Mouse (Mus musculus): ENCODE results near the gene Dnajb4. TPM values are rescaled to one million over a fixed set of nuclear protein-coding genes. Genes with fewer than 3 reads are reported as not detected.

The Dnajb4 gene
- total RNA-seq, 4 experiments from 2014 or later: 43.8 to 67.3 (median 46.9) TPM

DNA sequence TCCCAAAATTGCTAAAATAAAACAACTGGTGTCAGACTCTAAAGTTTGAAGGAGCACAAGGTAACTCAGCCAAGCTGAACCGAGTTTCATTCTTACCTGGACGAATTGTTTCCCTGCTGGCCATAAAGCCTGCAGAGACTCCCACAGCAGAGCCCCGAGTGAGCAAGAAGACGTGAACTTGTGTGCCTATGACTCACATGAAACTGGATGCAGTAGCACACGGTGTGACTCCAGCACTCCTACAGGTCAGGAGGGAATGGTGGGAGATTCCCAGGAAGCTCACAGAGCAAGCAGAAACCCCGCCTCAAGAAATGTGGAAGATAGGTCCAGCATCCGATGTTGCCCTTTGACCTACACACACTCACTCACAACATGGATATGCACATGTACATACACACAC, 38.2 kb downstream of the Dnajb4 start:
- no peak for DNase-seq (ENCODE audit: low spot score in 2 of 2)

DNA sequence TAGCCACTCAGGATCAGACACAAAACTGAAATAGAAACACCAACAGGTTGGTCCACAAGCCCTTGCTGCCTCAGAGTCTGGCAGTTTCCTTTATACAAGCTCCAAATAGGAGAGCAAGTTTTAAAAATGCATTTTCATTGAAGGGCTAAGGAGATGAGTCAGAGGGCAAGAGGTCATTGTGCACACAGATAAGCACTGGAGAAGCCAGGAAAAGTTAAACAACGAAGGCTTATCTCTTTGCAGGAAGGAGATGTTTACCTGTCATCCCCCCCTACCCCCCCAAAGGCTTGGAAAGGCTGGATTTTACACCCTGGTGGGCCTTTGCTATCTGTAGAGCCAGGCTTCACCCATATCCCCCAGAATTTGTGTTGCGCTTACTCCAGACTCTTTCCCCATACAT, 38.9 kb downstream of the Dnajb4 start:
- DNase-seq (ENCODE audit: low spot score in 2 of 2): no peak

DNA sequence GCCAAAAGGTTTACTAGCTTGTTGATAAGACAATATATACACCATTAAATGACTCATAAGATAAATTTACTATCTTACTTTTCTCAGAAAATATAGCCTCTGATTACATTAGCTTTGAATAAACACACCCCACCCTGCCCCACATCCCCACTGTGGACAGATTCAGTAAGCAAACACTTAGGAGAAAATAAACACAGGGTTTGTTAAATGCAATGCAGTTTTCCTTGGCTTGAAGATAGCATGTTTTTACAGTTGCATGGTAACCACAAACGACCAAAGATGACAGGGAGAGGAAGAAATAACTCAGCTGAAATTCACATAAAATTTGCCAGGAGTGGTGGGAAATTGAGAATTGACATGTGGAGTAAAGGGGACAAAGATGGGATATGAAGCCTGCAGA, 39.7 kb downstream of the Dnajb4 start:
- DNase-seq (ENCODE audit: low spot score in 2 of 2): no peak

DNA sequence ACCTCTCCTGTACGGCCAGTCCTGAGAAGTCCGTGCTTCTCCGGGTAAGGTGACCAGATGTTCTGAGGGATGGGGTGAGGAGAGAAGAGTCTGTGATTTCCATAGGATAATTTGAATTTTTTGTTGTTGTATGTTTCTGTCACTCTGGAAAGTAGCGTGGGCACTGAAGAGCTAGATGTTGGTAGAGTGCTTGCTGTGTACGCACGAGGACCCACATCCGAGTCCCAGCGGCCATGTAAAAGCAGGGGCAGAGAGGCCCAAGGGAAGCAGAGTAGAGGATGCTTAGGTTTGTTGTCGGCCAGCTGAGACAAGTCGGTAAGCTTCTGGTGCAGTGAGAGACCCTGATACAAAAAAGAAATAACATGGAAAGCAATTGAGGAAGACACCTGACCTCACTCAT, 42.1 kb downstream of the Dnajb4 start:
- DNase-seq (ENCODE audit: low spot score in 2 of 2): no peak

DNA sequence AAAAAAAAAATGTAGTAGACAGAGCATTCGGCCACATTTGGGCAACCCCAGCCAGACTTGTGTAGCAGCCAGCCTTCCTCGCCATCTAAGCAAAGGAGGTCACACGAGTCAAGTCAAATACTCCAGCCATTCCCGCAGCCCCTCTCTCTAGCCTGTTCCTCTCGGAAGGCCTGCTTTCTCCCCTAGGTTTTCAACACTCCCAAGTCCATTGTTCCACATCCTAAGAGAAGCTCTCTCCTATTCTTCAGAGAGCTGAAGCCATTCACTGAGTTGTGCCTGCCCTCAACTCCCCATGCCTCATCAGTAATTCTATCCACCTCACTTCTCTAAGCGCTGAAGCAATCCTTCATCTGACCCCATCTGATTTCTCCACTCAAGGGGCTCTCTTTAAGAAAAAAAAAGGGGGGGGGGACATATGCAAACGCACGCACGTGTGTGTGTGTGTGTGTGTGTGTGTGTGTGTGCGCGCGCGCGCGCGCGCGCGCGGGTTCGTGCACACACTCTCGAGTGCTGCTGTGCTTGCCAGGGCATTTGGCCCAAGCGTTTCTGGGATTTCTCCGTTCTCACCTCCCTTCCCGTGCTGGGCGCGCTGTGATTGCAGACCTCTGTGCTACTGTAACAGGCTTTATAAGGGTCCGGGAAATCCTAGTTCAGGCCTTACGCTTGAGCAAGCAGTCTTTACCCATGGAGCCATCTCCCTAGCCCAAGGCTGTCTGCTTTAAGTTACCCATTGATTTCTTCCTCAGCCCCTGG, 43.2 kb downstream of the Dnajb4 start:
- DNase-seq (ENCODE audit: low spot score in 2 of 2): no peak

DNA sequence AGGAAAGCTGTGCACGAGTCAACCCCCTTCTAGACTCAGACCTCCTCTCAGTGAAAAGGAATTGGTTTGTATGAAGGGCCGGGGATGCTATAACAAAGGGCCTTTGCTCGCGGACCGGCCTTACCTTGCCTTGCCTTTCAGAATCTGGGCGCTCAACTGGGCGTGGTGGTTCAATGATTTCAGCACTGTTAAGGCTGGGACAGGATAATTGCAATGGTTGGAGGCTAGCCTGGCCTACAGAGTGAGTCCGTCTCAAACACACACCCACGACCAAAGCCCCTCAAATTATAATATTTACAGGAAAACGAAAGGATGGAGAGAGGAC, 44.0 kb downstream of the Dnajb4 start, which contains the start of gene Gipc2:
Gipc2 (minus strand) TSS at position 132 of the 325 bp plus-strand sequence.
- DNase-seq (ENCODE audit: low spot score in 2 of 2): no peak

DNA sequence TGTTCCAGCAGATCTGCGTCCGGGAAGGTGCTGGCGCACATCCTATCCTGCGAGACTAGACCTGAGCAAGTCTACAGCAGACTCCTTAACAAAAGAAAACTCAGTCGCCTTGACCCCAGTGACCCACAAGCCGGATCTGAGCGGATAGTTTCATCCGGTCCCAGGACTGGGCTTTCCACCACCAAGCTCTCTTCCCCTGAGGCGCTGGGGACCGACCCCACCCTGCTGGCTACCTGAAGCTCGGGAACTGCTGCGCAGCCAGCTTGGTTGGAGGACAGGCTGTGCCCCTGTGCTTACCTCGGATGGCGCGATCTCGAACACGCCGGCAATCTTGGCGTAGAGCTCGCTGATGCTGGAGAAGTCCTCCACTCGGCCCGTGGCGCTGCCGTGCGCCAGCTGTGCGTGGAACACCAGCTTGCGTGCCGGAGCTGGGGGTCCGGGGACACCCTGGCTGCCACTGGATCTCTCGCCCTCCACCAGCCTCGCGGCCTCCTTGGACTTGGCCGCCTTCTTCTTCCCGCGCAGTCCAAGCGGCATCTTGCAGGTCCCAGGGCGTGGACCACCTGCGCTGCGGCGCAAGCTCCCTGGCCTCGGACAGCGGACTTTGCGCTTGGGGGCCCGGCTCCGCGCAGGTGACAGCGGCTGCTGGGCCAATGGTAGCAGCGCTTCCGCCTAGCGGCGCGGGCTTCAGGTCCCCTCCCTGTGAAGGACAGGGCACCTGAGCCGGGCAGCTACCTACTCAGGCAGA, 44.6 kb downstream of the Dnajb4 start:
- no peak for DNase-seq (ENCODE audit: low spot score in 2 of 2)

DNA sequence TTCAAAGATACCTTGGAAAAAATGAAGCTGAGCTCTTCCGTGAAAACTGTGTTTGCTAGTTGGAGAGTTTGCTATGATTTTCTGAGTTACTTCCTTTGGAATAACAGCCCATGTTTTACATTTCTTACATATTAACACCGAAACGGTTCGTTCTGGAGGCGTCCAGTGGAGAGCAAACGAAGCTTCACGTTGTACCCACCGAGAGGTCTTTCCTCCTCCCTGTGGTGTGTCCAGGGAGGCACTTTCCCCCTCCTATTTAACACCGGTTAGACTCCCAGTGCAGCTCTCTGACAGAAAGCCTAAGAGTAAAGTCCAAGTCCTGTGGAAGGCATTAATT, 45.1 kb downstream of the Dnajb4 start:
- DNase-seq (ENCODE audit: low spot score in 2 of 2): no peak

DNA sequence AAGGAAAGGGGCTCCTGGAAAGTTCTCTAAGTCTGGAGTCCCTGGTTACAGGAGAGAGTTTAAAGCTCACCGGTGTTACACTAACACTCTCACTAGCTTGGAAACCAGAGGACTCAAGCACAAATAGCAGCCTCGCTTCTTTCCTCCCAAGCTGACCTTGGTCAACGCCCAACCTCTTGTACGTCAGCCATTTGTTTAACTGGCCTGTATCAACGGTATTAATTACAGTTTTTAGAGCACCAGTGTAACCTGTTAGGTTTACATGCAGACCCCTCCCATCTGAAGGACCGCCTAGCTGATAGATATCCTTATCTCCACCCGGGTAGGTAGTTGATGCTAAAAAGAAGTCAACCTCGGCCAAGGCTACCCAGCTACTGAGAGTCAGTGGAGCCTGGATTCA, 46.8 kb downstream of the Dnajb4 start:
- DNase-seq (ENCODE audit: low spot score in 2 of 2): no peak

DNA sequence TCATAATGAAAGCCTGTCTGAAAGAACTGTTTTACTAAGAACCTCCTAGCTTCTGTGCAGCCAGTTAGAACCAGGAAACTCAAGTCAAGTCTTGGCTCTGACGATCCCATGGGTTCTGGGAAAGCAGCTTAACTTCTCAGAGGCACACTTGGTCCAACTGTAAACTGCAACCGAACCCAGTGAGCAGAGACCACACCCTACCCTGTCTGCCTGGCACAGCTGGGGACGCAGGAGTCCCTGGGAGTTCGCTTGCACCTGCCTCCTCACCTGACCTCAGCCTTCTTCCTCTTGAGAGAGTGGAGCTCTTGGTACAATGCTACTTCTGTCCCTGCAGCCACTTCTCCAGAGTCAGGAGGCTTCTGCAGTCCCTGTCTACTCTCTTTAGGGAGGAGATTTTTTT, 49.5 kb downstream of the Dnajb4 start:
- no peak for DNase-seq (ENCODE audit: low spot score in 2 of 2)

DNA sequence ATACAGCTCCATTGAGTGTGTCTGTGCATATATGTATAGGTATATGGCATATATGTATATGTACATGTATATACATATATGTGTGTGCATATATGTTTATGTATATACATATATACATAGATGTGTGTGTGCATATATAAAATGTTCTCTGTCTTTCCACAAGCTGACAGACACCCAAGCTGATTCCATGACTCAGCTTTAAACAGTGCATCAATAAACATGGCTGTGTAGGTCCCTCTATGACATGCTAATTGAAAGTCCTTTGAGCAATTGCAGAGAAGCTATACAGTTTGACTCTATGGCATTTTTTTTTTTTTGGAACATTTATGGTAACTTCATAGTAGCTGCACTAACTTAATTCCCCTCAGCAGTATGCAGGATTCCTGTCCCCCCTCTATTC, 50.8 kb downstream of the Dnajb4 start:
- no peak for DNase-seq (ENCODE audit: low spot score in 2 of 2)

DNA sequence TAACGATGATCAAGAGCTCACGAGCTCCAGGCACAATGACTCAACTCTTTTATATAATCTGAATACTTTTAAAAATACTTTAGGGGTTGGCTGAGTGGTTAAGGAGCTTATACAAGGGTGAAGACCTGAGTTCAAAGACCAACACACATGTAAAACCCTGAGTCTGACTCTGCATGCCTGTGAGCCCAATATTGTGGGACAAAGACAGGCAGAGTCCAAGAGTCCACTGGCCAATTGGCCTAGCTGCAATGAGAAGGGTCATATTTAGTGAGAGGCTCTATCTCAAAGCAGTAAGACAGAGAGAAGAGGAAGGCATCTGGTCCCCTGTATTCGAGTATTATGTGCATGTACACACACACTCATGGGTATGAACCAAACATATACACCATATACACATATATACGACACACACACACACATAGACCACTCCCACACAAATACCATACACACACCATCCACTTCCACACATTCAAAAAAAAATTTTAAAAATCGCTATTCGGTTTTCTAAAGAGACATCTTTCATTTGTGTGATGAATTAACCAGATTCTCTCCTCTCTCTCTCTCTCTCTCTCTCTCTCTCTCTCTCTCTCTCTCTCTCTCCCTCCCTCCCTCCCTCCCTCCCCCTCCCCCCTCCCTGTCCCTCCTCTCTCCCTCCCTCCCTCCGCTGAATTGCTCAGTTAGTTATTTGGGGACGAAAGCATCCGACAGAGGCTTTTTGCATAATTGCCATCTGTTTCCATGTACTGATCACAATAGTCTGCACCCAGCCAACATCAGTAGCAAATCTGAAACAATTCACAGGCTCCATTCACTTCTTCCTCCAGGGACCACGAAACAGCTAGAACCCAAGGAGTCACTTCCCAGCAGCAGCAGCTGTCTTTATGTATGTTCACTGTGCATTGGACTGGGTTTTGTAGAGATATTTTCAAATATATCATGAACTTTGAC, 51.5 kb downstream of the Dnajb4 start:
- DNase-seq (ENCODE audit: low spot score in 2 of 2): no peak

DNA sequence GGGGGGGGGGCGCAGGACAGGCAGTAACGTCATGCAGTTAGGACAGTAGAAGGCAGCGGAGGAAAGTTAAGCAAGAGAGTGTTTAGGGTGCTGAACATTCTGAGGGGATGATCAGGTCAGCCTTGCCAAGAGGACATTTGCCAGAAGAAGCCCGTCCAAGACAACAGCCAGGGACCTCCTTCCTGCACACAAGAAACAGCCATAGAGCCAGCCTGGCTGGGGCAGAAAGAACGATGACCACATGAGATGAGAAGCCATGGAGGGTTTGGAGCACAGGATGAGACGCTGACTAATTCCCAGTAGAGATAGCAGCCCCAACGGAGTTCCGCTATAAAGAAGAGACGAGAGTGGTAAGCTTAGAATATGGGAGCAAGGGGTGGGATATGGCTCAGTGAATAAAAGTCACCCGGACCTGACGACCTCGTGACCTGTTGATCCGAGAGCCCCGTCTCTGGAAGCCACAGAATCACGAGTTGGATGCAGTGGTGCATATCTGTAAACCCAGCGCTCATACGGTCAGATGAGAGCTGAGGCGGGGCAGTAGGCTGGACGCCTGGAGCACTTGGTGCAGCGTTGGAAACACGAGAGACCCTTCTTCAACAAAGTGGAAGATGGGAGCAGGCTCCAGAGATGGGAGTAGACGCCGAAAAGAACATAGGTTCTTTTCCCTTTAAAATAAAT, 53.1 kb downstream of the Dnajb4 start:
- no peak for DNase-seq (ENCODE audit: low spot score in 2 of 2)

DNA sequence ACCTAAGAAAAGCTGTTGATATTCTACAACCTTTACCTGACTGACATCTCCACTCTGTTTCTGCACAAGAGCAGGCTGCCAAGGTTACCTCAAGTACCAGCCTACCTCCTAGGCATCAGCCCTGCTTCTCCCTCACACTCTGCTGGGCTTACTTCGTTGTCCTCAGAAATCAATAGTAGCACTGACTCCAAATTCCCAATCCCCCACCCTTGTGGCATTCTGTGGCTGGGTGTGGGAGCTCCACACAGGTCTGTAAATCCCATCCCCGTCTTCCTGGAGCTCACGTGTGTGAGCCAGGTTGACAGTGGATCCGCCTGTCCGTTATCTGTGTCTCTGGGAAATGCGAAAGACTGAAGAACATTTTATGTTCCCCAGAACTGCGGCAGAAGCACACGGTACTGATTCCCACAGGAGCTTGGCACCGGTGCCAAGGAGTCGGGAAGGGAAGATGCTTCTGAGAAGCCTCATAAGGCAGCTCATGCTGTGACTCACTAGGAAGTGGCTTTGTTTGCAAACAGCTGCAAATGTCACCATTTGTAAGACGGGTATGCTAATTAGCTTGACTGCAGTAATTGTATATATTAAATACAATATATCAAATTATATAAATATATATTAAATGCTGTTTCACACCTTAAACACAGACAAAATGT, 54.7 kb downstream of the Dnajb4 start:
- no peak for DNase-seq (ENCODE audit: low spot score in 2 of 2)

DNA sequence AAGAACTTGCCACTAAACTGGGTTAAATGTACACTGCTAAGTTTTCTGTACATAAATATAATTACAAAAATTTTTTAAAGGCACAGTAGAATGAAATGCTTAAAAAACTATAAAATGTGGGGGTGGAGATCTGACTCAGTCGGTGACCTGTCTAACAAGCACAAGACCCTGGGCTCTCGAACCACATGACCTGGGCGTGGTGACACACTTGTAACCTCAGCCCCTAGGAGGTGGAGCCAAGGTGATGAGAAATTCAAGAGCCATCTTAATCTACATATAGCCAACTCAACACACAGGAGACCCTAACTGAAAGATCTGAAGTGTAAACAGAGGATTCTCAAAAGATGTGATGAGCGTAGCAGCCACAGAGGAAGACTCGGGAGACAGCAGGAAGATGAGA, 56.0 kb downstream of the Dnajb4 start:
- no peak for DNase-seq (ENCODE audit: low spot score in 2 of 2)

DNA sequence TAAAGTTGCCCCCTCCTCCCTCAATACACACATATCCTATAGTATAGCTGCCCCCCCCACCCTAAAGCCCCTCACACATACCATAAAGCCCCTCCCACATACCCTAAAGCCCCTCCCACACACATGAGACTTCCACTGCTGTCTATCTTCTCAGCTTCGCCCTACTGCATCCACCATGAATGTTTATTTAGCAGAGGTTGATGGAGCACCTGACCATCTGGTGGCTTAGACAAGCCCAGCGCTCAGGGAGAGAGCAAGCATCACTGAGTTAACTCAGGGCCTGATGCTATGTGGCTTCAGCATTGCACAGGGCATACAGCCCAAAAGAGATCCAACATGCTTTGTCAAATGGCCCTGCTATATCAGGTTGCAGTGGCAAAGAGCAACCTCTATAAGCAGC, 57.0 kb downstream of the Dnajb4 start:
- DNase-seq (ENCODE audit: low spot score in 2 of 2): no peak

DNA sequence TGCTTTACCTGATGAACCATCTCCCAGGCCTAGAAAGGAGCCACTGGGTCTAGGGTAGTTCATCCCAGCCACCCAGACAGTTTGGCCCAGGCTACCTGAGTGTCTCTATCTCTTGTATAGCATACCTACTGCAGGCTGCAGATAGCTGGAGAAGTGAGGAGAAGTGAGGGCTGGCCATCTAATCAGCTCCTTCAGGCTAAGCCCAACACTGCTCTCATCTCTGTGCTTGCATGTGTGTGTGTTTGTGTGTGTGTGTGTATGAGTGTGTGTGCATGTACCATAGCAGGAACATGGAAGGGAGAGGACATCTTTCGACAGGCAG, 57.7 kb downstream of the Dnajb4 start:
- no peak for DNase-seq (ENCODE audit: low spot score in 2 of 2)

DNA sequence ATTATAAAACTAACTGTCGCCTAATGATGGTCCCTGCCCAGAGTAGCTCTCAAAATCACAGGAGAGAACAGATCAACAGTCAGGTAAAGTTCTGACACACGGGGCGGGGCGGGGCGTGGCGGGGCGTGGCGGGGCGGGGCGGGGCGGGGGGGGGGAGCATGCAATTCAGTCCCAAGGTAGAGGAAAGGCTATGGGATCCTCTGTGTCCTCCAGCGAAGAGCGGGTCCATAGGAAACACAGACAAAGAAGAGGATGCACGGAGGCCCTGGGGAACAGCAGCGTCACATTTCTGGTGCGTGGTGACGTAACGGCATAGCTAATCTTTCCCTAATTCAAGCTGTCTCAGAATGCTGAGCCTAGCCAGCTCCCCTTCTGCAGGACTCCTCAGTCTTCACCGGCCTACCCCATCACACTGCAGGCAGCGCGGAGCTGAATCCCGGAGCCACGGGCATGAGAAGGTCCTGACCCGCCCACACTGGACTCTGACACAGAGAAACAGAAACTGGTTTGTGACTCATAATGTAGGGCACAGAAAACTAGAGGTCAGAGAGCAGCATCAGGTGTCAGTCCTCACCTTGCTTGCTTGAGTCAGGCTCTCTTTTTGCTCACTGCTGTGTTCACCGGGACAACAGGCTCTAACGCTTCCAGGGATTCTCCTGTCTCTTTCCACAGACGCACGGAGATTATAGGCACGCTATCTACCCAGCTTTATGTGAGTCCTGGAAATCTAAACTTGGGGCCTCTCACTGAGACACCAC, 58.2 kb downstream of the Dnajb4 start:
- DNase-seq (ENCODE audit: low spot score in 2 of 2): no peak

DNA sequence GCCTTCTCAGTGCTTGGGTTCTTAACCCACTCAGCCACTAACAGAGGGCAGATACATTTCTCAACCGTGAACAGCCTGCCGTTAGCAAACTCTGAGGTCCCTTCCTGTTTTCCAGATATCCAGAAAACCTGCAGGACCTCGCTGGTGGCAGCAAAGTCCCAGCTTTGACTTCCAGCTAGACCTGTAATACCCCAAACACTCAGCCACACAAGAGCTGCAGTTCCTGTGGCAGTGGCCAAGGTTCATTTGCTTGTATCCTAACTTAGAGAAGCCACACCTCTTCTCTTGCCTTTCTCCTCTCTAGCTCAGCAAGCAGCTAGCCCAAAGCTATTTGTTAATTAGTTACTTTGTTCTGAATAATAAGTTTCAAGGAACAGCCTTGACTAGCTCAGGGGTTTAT, 60.2 kb downstream of the Dnajb4 start:
- DNase-seq (ENCODE audit: low spot score in 2 of 2): no peak

DNA sequence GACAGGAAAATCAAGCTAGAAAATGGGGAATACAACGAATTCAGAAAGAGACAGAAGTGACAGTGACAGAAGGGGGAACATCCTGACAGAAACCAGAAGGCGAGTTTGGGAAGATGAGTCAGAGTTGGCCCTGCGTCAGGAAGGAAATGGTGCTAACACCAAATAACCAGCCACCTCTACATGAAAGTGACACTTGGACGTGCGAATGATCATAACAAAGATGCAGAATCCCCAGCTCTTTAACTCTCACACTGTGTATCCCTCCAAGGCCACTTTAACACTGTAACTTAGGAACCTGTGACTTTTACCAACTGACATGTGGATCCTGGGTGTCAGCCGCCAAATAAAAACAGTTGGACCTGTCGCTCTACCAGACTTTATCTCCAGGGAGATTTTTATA, 60.7 kb downstream of the Dnajb4 start:
- DNase-seq (ENCODE audit: low spot score in 2 of 2): no peak

All from gastrocnemius, adult 8-10 months (tissue).